Mouse (Mus musculus) liver, adult 2 months (tissue): ENCODE measurements at regions not wholly inside any gene's neighbourhood (a gene's known extent, or its start where the extent isn't known, plus 50 kb on each side); places are given as distances from the start of the nearest gene placed in this dataset.

ENCODE experiments used
- CTCF ChIP-seq: fragments of 200-500 bp; IDR thresholded peaks from 2 replicates; pipeline ENCODE4 v1.5.1; 2011; ENCODE audit warnings: low read depth, low read length, control low read depth
- POLR2A ChIP-seq: fragments of 200-500 bp; IDR thresholded peaks from 2 replicates; pipeline ENCODE4 v1.6.1; 2011; ENCODE audit warnings: low read length, control low read depth; ENCODE audit not compliant: insufficient read depth; ENCODE audit errors: extremely low read depth

DNA sequence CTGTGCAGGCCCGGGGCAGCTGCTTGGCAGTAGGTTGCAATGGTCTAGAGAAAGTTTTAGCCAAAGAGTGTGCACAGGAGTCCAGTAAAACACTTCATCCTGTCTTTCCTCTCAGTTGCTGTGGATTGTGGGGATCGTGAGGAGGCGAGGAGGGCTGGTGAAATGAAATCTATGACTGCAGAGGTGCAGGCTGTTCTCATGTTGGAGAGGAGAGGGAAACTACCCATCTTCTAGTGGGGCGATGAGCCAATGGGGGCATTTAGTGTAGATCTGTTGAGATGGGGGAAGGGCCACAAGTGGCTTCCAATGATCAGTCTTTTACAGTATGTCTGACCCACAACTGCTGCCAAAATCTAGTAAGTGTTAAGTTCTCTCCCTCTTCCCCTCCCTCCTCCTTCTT lies 203.4 kb downstream of the Rnd3 start:
- no peak for TF ChIP-seq CTCF
- no peak for TF ChIP-seq POLR2A
